8 mouse cellular contexts compared by ENCODE assay signal in genomic region chr7:27731946-27732345, GRCm38 (mm10). TPM values are rescaled to one million over a fixed set of nuclear protein-coding genes. Genes with fewer than 3 reads are reported as not detected.
A peak's percentile ranks its signal among the peaks of the same experiment; 100 is the strongest.
DNase-seq lines count a peak whose midpoint lies in the region; ATAC-seq and TF ChIP-seq lines count a peak whose summit lies in the region.

No protein-coding gene starts in this region.

- peak overlapping the region; percentile 83 for H3K9ac ChIP-seq in heart, embryonic 11.5 days (ENCODE audit: low read depth, low read length)
- peak overlapping the region; percentile 72 for H3K9ac ChIP-seq in ES-E14 (ENCODE audit: insufficient read depth, low read depth, low read length, poor library complexity, severe bottlenecking)
- peak overlapping the region; percentile 96 for H3K9ac ChIP-seq in forebrain, embryonic 13.5 days

- DNase-seq in heart, postnatal 36 days = no peak
- no peak for DNase-seq in ES-E14 (ENCODE audit: low read depth, low spot score)
- peak; percentile 38 for DNase-seq in mesoderm, embryonic 11.5 days (ENCODE audit: low read depth, low spot score)
- no peak for DNase-seq in frontal cortex, adult 2 months (ENCODE audit: extremely low spot score in 1 of 2, low spot score in 1 of 2)
- DNase-seq in urinary bladder, postnatal 25 days (ENCODE audit: low spot score) = no peak
- no peak for DNase-seq in cerebellum, adult 11 months

- no peaks in the 10 kb centered on the region; the same call in 1 of the 2 replicates for H3K36me3 ChIP-seq in heart, embryonic 11.5 days (ENCODE audit: control insufficient read depth, insufficient read depth, low read length)
- no peaks in the 10 kb centered on the region for H3K36me3 ChIP-seq in ES-E14 (ENCODE audit: control insufficient read depth, insufficient read depth, low read length, poor library complexity, severe bottlenecking)
- no peaks in the 10 kb centered on the region for H3K36me3 ChIP-seq in forebrain, embryonic 13.5 days (ENCODE audit: poor library complexity, severe bottlenecking)

- intact Hi-C loops in heart, postnatal 36 days (cut with DNase I) = no loop called here

- ATAC-seq in heart, embryonic 11.5 days (replicated peaks; ENCODE audit: insufficient number of reproducible peaks, low FRiP score, low TSS enrichment) = no peak
- ATAC-seq in forebrain, embryonic 13.5 days = no peak

- peaks cover 5% of the 10 kb centered on the region for H3K4me1 ChIP-seq in heart, embryonic 11.5 days (ENCODE audit: control insufficient read depth, insufficient read depth, low read length)
- peaks cover 4 to 5% of the 10 kb centered on the region in 2 experiments for H3K4me1 ChIP-seq in ES-E14 (ENCODE audit: control insufficient read depth in 2 of 2, insufficient read depth in 2 of 2, low read length in 2 of 2, poor library complexity in 1 of 2)
- peaks cover 37% of the 10 kb centered on the region for H3K4me1 ChIP-seq in forebrain, embryonic 13.5 days

- H3K27me3 ChIP-seq in heart, embryonic 11.5 days (ENCODE audit: control insufficient read depth, insufficient read depth, low read length) = no peaks in the 10 kb centered on the region
- H3K27me3 ChIP-seq in forebrain, embryonic 13.5 days = no peaks in the 10 kb centered on the region

- H3K27ac ChIP-seq in heart, embryonic 11.5 days (ENCODE audit: low read depth, low read length) = peak overlapping the region; percentile 94
- H3K27ac ChIP-seq in ES-E14 (ENCODE audit: insufficient read depth, low read depth, low read length, poor library complexity, severe bottlenecking) = peak overlapping the region; percentile 73
- H3K27ac ChIP-seq in forebrain, embryonic 13.5 days = peak overlapping the region; percentile 99

- H3K9me3 ChIP-seq in heart, embryonic 11.5 days (replicated peaks; ENCODE audit: control insufficient read depth, low read length) = no peaks in the 10 kb centered on the region
- H3K9me3 ChIP-seq in ES-E14 (ENCODE audit: control insufficient read depth, insufficient read depth, low read depth, low read length) = no peaks in the 10 kb centered on the region
- no peaks in the 10 kb centered on the region for H3K9me3 ChIP-seq in forebrain, embryonic 13.5 days (replicated peaks)

- H3K4me3 ChIP-seq in heart, embryonic 11.5 days (ENCODE audit: low read depth, low read length) = peak overlapping the region; percentile 79
- peak overlapping the region; percentile 67 to 84 for H3K4me3 ChIP-seq in ES-E14 (ENCODE audit: insufficient read depth in 1 of 2, low read depth in 1 of 2, low read length in 2 of 2, poor library complexity in 1 of 2, severe bottlenecking in 1 of 2)
- H3K4me3 ChIP-seq in forebrain, embryonic 13.5 days = peak overlapping the region; percentile 80

- WGBS in heart, embryonic 11.5 days (ENCODE audit: insufficient replicate concordance) = 10% methylated on average over 12 of the region's 12 CpGs
- WGBS in forebrain, embryonic 13.5 days = 2% methylated on average over 12 of the region's 12 CpGs

- in situ Hi-C loops in ES-E14 (cut with MboI; ENCODE audit: low sequenced_read_pairs in 2 of 2, unreplicated experiment in 2 of 2) = no loop called here

- peak overlapping the region; percentile 86 for H3K4me2 ChIP-seq in heart, embryonic 11.5 days
- H3K4me2 ChIP-seq in forebrain, embryonic 13.5 days = peak overlapping the region; percentile 74

TF ChIP-seq in ES-E14, 5 proteins besides CTCF, POLR2A, EP300 and RAD21:
- no peak for TF ChIP-seq ZC3H11A (IDR thresholded peaks at IDR 0.05; ENCODE audit: borderline replicate concordance, low read depth, low read length)
- TF ChIP-seq MAFK (IDR thresholded peaks at IDR 0.05; ENCODE audit: insufficient read depth, low read depth, low read length) = no peak
TF ChIP-seq in ES-E14: peak in this region for 0.

RNA-seq across cellular contexts. Expression of gene Zfp60, which starts 0.8 kb away (rescaled TPM):
- polyA plus RNA-seq in heart, embryonic 11.5 days (2014; fragmentation: Nextera tagmentation; extraction: Ambion mirVana) = 21.8 and 22.5 TPM in 2 replicates
- total RNA-seq in heart, postnatal 36 days (2021) = 1 to 10 TPM; 7.9 to 8.3 TPM
- total RNA-seq in ES-E14 (2012; rRNA removed) = 11.0 and 12.0 TPM in 2 replicates
- polyA plus RNA-seq in forebrain, embryonic 13.5 days (2015; fragmentation: Nextera tagmentation; extraction: Ambion mirVana) = 116 and 129 TPM in 2 replicates
- polyA plus RNA-seq in frontal cortex, adult 2 months (2012; rRNA removed) = 17.6 and 19.6 TPM in 2 replicates

RNA-seq across cellular contexts. Expression of gene Zfp607b, which starts 42.8 kb away (rescaled TPM):
- 1.7 and 3.1 TPM in 2 replicates for polyA plus RNA-seq in heart, embryonic 11.5 days (2014; fragmentation: Nextera tagmentation; extraction: Ambion mirVana)
- total RNA-seq in heart, postnatal 36 days (2021) = under 1 TPM; 0.44 to 0.60 TPM
- total RNA-seq in ES-E14 (2012; rRNA removed) = 5.3 and 6.6 TPM in 2 replicates
- polyA plus RNA-seq in forebrain, embryonic 13.5 days (2015; fragmentation: Nextera tagmentation; extraction: Ambion mirVana) = 10.8 and 12.3 TPM in 2 replicates
- polyA plus RNA-seq in frontal cortex, adult 2 months (2012; rRNA removed) = 7.2 and 8.2 TPM in 2 replicates

RNA-seq across cellular contexts. Expression of gene Map3k10, which starts 57.5 kb away (rescaled TPM):
- 3.0 and 3.6 TPM in 2 replicates for polyA plus RNA-seq in heart, embryonic 11.5 days (2014; fragmentation: Nextera tagmentation; extraction: Ambion mirVana)
- 10 to 100 TPM; 20.6 to 23.1 TPM for total RNA-seq in heart, postnatal 36 days (2021)
- 20.2 and 21.6 TPM in 2 replicates for total RNA-seq in ES-E14 (2012; rRNA removed)
- polyA plus RNA-seq in forebrain, embryonic 13.5 days (2015; fragmentation: Nextera tagmentation; extraction: Ambion mirVana) = 9.0 TPM in 2 replicates
- polyA plus RNA-seq in frontal cortex, adult 2 months (2012; rRNA removed) = 145 and 150 TPM in 2 replicates

Comparison
In these comparisons a context has a peak if more than half of its experiments do, and no peak if none do; other contexts are left out.
1. RNA of gene Map3k10, which starts 57.5 kb away (polyA plus RNA-seq): 145 to 150 TPM in frontal cortex, adult 2 months; 9.0 TPM in forebrain, embryonic 13.5 days and 3.0 to 3.6 TPM in heart, embryonic 11.5 days; every median in the first group is over 10 times any median in the second.
2. Peak in every context shown above with its lines, with median percentiles within 50 percentile points of each other: H3K27ac ChIP-seq, H3K4me3 ChIP-seq and H3K9ac ChIP-seq.